Mouse (Mus musculus) fibroblast of lung, adult 2 months (primary cell): ENCODE results near the gene Rhox4e.
"Not testable (repeated sequence)": the region's sequence is repeated elsewhere in the genome, so short reads cannot be mapped to it uniquely, and the experiment has no call there.

Experiments used
- DNase-seq: peaks from one replicate; pipeline ENCODE4 v3.0.0-alpha.2; 2011; ENCODE audit warnings: low read depth

The Rhox4e gene

GRCm38 (mm10) chrX:37557112-37557511 is at the start of gene Rhox4e:
TSS of gene Rhox4e (plus strand) at chrX:37557412.
- DNase-seq = not testable (repeated sequence)

- not testable (repeated sequence) for DNase-seq
These were observed 43.2 kb upstream of the Rhox4e start, which contains the start of gene Rhox4d for GRCm38 (mm10) chrX:37514059-37514458. TSS of gene Rhox4d (plus strand) at chrX:37514359.

- DNase-seq = not testable (repeated sequence)
These were observed 27.1 kb upstream of the Rhox4e start, which contains the start of gene Rhox2e for GRCm38 (mm10) chrX:37530152-37530551. TSS of gene Rhox2e (plus strand) at chrX:37530452.

- DNase-seq = not testable (repeated sequence)
These were observed 15.5 kb upstream of the Rhox4e start, which contains the start of gene Rhox3e for GRCm38 (mm10) chrX:37541719-37542118. TSS of gene Rhox3e (plus strand) at chrX:37542019.

GRCm38 (mm10) chrX:37571105-37571504 is 13.9 kb downstream of the Rhox4e start, which contains the start of gene Rhox2f:
TSS of gene Rhox2f (plus strand) at chrX:37571405.
- DNase-seq = not testable (repeated sequence)

GRCm38 (mm10) chrX:37572638-37573037 is 15.4 kb downstream of the Rhox4e start:
- DNase-seq = not testable (repeated sequence)

GRCm38 (mm10) chrX:37580692-37581091 is 23.5 kb downstream of the Rhox4e start, which contains the start of gene Rhox3f:
TSS of gene Rhox3f (plus strand) at chrX:37580992.
- not testable (repeated sequence) for DNase-seq

GRCm38 (mm10) chrX:37607604-37608003 is 50.4 kb downstream of the Rhox4e start, which contains the start of gene Rhox4f:
TSS of gene Rhox4f (minus strand) at chrX:37607704.
- not testable (repeated sequence) for DNase-seq
